Mouse (Mus musculus): ENCODE data around the gene Gpc6.

DNA sequence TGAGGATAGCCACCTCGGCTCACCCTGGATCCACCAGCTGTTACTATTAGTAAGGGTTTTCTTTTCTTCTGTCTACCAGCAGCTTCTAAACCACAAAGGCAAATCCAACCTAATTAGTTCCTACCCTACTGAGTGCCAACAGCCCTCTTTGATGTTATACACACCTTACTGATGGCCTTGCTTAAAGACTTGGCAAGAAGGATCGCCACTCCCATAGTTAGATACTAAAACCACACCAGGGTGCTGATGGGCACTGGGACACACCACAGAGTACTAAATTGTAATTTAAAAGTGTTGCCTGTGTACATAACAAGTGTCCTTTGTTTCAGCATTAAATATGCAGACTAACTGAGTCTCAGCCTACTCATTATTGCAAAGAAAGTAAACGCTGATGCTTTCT, 912.6 kb downstream of the Gpc6 start:
- TF ChIP-seq CTCF (IDR thresholded peaks at IDR 0.05; ENCODE audit: insufficient read depth, low read depth, low read length) (no peak), POLR2A (IDR thresholded peaks at IDR 0.05; ENCODE audit: insufficient read depth, low read depth, low read length) (no peak)

Measured in olfactory bulb, adult 2 months (tissue).